Mouse (Mus musculus): ENCODE measurements at regions not wholly inside any gene's neighbourhood (a gene's known extent, or its start where the extent isn't known, plus 50 kb on each side); places are given as distances from the start of the nearest gene placed in this dataset.

- Histone ChIP-seq H3K27ac (no peak overlapping the region), H3K4me2 (no peak overlapping the region), H3K27me3 (no peaks in the 10 kb centered on the region), H3K4me3 (no peak overlapping the region), H3K4me1 (replicated peaks) (peaks cover 5% of the 10 kb centered on the region), H3K9ac (no peak overlapping the region), H3K9me3 (replicated peaks) (no peaks in the 10 kb centered on the region), H3K36me3 (no peaks in the 10 kb centered on the region)
- 64% methylated on average over 11 of the region's 11 CpGs for WGBS
- no peak for ATAC-seq (replicated peaks; ENCODE audit: insufficient number of reproducible peaks, insufficient read depth, low FRiP score, low read depth)
Observed at GRCm38 (mm10) chr12:106853711-106854240, 634.7 kb upstream of the 3110018I06Rik start.

GRCm38 (mm10) chr12:106855520-106855919 is 632.9 kb upstream of the 3110018I06Rik start:
- no peak for ATAC-seq (replicated peaks; ENCODE audit: insufficient number of reproducible peaks, insufficient read depth, low FRiP score, low read depth)
- no peaks in the 10 kb centered on the region for H3K9me3 ChIP-seq (replicated peaks)
- H3K36me3 ChIP-seq: no peaks in the 10 kb centered on the region
- WGBS: 46% methylated on average over 2 of the region's 2 CpGs
- H3K27ac ChIP-seq: no peak overlapping the region
- no peaks in the 10 kb centered on the region for H3K27me3 ChIP-seq
- no peak overlapping the region for H3K9ac ChIP-seq
- H3K4me2 ChIP-seq: no peak overlapping the region
- no peak overlapping the region for H3K4me3 ChIP-seq
- H3K4me1 ChIP-seq (replicated peaks): peaks cover 5% of the 10 kb centered on the region

GRCm38 (mm10) chr12:106861638-106862037 is 626.8 kb upstream of the 3110018I06Rik start:
- Histone ChIP-seq H3K4me1 (replicated peaks) (no peaks in the 10 kb centered on the region), H3K36me3 (no peaks in the 10 kb centered on the region), H3K27ac (no peak overlapping the region), H3K4me3 (no peak overlapping the region), H3K4me2 (no peak overlapping the region), H3K27me3 (no peaks in the 10 kb centered on the region), H3K9ac (no peak overlapping the region), H3K9me3 (replicated peaks) (no peaks in the 10 kb centered on the region)
- ATAC-seq (replicated peaks; ENCODE audit: insufficient number of reproducible peaks, insufficient read depth, low FRiP score, low read depth): no peak
- 82% methylated on average over 5 of the region's 5 CpGs for WGBS

- 89% methylated on average over 8 of the region's 8 CpGs for WGBS
- no peaks in the 10 kb centered on the region for H3K9me3 ChIP-seq (replicated peaks)
- no peaks in the 10 kb centered on the region for H3K4me1 ChIP-seq (replicated peaks)
- H3K4me2 ChIP-seq: no peak overlapping the region
- no peak for ATAC-seq (replicated peaks; ENCODE audit: insufficient number of reproducible peaks, insufficient read depth, low FRiP score, low read depth)
- no peaks in the 10 kb centered on the region for H3K27me3 ChIP-seq
- H3K4me3 ChIP-seq: no peak overlapping the region
- H3K27ac ChIP-seq: no peak overlapping the region
- no peak overlapping the region for H3K9ac ChIP-seq
- no peaks in the 10 kb centered on the region for H3K36me3 ChIP-seq
Observed at GRCm38 (mm10) chr12:106864076-106864475, 624.4 kb upstream of the 3110018I06Rik start.

- Histone ChIP-seq H3K9ac (no peak overlapping the region), H3K27ac (no peak overlapping the region), H3K4me3 (no peak overlapping the region), H3K9me3 (replicated peaks) (no peaks in the 10 kb centered on the region), H3K4me1 (replicated peaks) (0 out of 2 replicates have a peak, but pooled peaks cover 4% of the 10 kb centered on the region), H3K36me3 (no peaks in the 10 kb centered on the region), H3K27me3 (no peaks in the 10 kb centered on the region), H3K4me2 (no peak overlapping the region)
- 74% methylated on average over 6 of the region's 6 CpGs for WGBS
- no peak for ATAC-seq (replicated peaks; ENCODE audit: insufficient number of reproducible peaks, insufficient read depth, low FRiP score, low read depth)
Observed at GRCm38 (mm10) chr12:106868036-106868435, 620.4 kb upstream of the 3110018I06Rik start.

GRCm38 (mm10) chr12:106871481-106871880 is 617.0 kb upstream of the 3110018I06Rik start:
- WGBS: 17% methylated on average over 11 of the region's 11 CpGs
- H3K27ac ChIP-seq: no peak overlapping the region
- H3K4me1 ChIP-seq (replicated peaks): 0 out of 2 replicates have a peak, but pooled peaks cover 4% of the 10 kb centered on the region
- no peaks in the 10 kb centered on the region for H3K27me3 ChIP-seq
- no peak overlapping the region for H3K4me3 ChIP-seq
- H3K9ac ChIP-seq: no peak overlapping the region
- no peaks in the 10 kb centered on the region for H3K36me3 ChIP-seq
- 0 out of 2 replicates have a peak, but pooled peaks have one; percentile 67 for ATAC-seq (replicated peaks; ENCODE audit: insufficient number of reproducible peaks, insufficient read depth, low FRiP score, low read depth)
- H3K4me2 ChIP-seq: 0 out of 2 replicates have a peak overlapping the region, but pooled peaks have one; percentile 10
- H3K9me3 ChIP-seq (replicated peaks): no peaks in the 10 kb centered on the region

- no peaks in the 10 kb centered on the region for H3K36me3 ChIP-seq
- no peaks in the 10 kb centered on the region for H3K9me3 ChIP-seq (replicated peaks)
- H3K27me3 ChIP-seq: no peaks in the 10 kb centered on the region
- ATAC-seq (replicated peaks; ENCODE audit: insufficient number of reproducible peaks, insufficient read depth, low FRiP score, low read depth): no peak
- H3K4me3 ChIP-seq: no peak overlapping the region
- WGBS: 83% methylated on average over 11 of the region's 11 CpGs
- 0 out of 2 replicates have a peak, but pooled peaks cover 4% of the 10 kb centered on the region for H3K4me1 ChIP-seq (replicated peaks)
- H3K9ac ChIP-seq: no peak overlapping the region
- H3K4me2 ChIP-seq: no peak overlapping the region
- no peak overlapping the region for H3K27ac ChIP-seq
Observed at GRCm38 (mm10) chr12:106872966-106873730, 615.3 kb upstream of the 3110018I06Rik start.

GRCm38 (mm10) chr12:106890319-106890718 is 598.1 kb upstream of the 3110018I06Rik start:
- Histone ChIP-seq H3K27me3 (no peaks in the 10 kb centered on the region), H3K4me1 (replicated peaks) (no peaks in the 10 kb centered on the region), H3K27ac (no peak overlapping the region), H3K9me3 (replicated peaks) (no peaks in the 10 kb centered on the region), H3K4me2 (no peak overlapping the region), H3K36me3 (no peaks in the 10 kb centered on the region), H3K9ac (no peak overlapping the region), H3K4me3 (no peak overlapping the region)
- no peak for ATAC-seq (replicated peaks; ENCODE audit: insufficient number of reproducible peaks, insufficient read depth, low FRiP score, low read depth)
- WGBS: 67% methylated on average over 6 of the region's 6 CpGs

- WGBS: 65% methylated on average over 1 of the region's 1 CpGs
- H3K4me3 ChIP-seq: no peak overlapping the region
Observed at GRCm38 (mm10) chr12:106894061-106894460, 594.4 kb upstream of the 3110018I06Rik start.

GRCm38 (mm10) chr12:106904202-106904601 is 584.2 kb upstream of the 3110018I06Rik start:
- Histone ChIP-seq H3K4me1 (replicated peaks) (peaks cover 10% of the 10 kb centered on the region), H3K9ac (no peak overlapping the region), H3K27ac (no peak overlapping the region), H3K4me2 (no peak overlapping the region), H3K9me3 (replicated peaks) (no peaks in the 10 kb centered on the region), H3K36me3 (no peaks in the 10 kb centered on the region), H3K4me3 (no peak overlapping the region), H3K27me3 (no peaks in the 10 kb centered on the region)
- 23% methylated on average over 5 of the region's 5 CpGs for WGBS
- peak; percentile 57 for ATAC-seq (replicated peaks; ENCODE audit: insufficient number of reproducible peaks, insufficient read depth, low FRiP score, low read depth)

More at GRCm38 (mm10) chr12:106894061-106894460, 594.4 kb upstream of the 3110018I06Rik start:
- H3K36me3 ChIP-seq: no peaks in the 10 kb centered on the region
- H3K4me2 ChIP-seq: no peak overlapping the region
- no peaks in the 10 kb centered on the region for H3K9me3 ChIP-seq (replicated peaks)
- H3K27ac ChIP-seq: no peak overlapping the region
- H3K27me3 ChIP-seq: no peaks in the 10 kb centered on the region
- no peak for ATAC-seq (replicated peaks; ENCODE audit: insufficient number of reproducible peaks, insufficient read depth, low FRiP score, low read depth)
- H3K9ac ChIP-seq: no peak overlapping the region
- H3K4me1 ChIP-seq (replicated peaks): no peaks in the 10 kb centered on the region

- no peaks in the 10 kb centered on the region for H3K27me3 ChIP-seq
- no peak for ATAC-seq (replicated peaks; ENCODE audit: insufficient number of reproducible peaks, insufficient read depth, low FRiP score, low read depth)
- H3K4me2 ChIP-seq: no peak overlapping the region
- no peak overlapping the region for H3K27ac ChIP-seq
- peaks cover 15% of the 10 kb centered on the region for H3K4me1 ChIP-seq (replicated peaks)
- no peaks in the 10 kb centered on the region for H3K36me3 ChIP-seq
- no peak overlapping the region for H3K4me3 ChIP-seq
- H3K9ac ChIP-seq: no peak overlapping the region
- WGBS: 67% methylated on average over 3 of the region's 3 CpGs
- H3K9me3 ChIP-seq (replicated peaks): no peaks in the 10 kb centered on the region
Observed at GRCm38 (mm10) chr12:106912782-106913181, 575.6 kb upstream of the 3110018I06Rik start.

GRCm38 (mm10) chr12:106922571-106922991 is 565.9 kb upstream of the 3110018I06Rik start:
- no peak overlapping the region for H3K4me3 ChIP-seq
- H3K9me3 ChIP-seq (replicated peaks): no peaks in the 10 kb centered on the region
- no peak overlapping the region for H3K27ac ChIP-seq
- H3K9ac ChIP-seq: no peak overlapping the region
- H3K4me2 ChIP-seq: no peak overlapping the region
- H3K27me3 ChIP-seq: no peaks in the 10 kb centered on the region
- H3K36me3 ChIP-seq: no peaks in the 10 kb centered on the region
- H3K4me1 ChIP-seq (replicated peaks): no peaks in the 10 kb centered on the region
- ATAC-seq (replicated peaks; ENCODE audit: insufficient number of reproducible peaks, insufficient read depth, low FRiP score, low read depth): no peak
- 67% methylated on average over 12 of the region's 12 CpGs for WGBS
